ENCODE assay signal across 17 mouse cellular contexts in genomic region chr15:78710634-78711033, GRCm38 (mm10). TPM values are rescaled to one million over a fixed set of nuclear protein-coding genes. Genes with fewer than 3 reads are reported as not detected.
DNase-seq lines count a peak whose midpoint lies in the region; ATAC-seq lines count a peak whose summit lies in the region.
"Had no signal": no experiment of that assay in that cellular context is flagged by ENCODE, and none has a peak within 500 bp of the region (broad histone marks: within the 10 kb centered on the region; RNA-seq: fewer than 3 reads in every experiment).

No protein-coding gene starts in this region.

- H3K4me3 ChIP-seq in hindbrain, embryonic 10.5 days, result no peak overlapping the region
- no peak overlapping the region for H3K4me3 ChIP-seq in hindbrain, embryonic 11.5 days (ENCODE audit: low read depth, low read length)
- H3K4me3 ChIP-seq in forebrain, embryonic 15.5 days, result no peak overlapping the region
- no peak overlapping the region for H3K4me3 ChIP-seq in intestine, embryonic 15.5 days (replicated peaks)
- H3K4me3 ChIP-seq: embryonic facial prominence, embryonic 15.5 days had no signal

- H3K9me3 ChIP-seq in hindbrain, embryonic 10.5 days, result no peaks in the 10 kb centered on the region
- no peaks in the 10 kb centered on the region for H3K9me3 ChIP-seq in hindbrain, embryonic 11.5 days (ENCODE audit: control insufficient read depth, low read length)
- no peaks in the 10 kb centered on the region for H3K9me3 ChIP-seq in forebrain, embryonic 15.5 days
- no peaks in the 10 kb centered on the region for H3K9me3 ChIP-seq in intestine, embryonic 15.5 days
- H3K9me3 ChIP-seq: embryonic facial prominence, embryonic 15.5 days had no signal

- H3K9ac ChIP-seq in hindbrain, embryonic 11.5 days (ENCODE audit: low read depth, low read length), result no peak overlapping the region
- H3K9ac ChIP-seq in forebrain, embryonic 15.5 days (replicated peaks), result peak overlapping the region; percentile 33
- H3K9ac ChIP-seq in intestine, embryonic 15.5 days, result no peak overlapping the region
- H3K9ac ChIP-seq: embryonic facial prominence, embryonic 15.5 days had no signal

- H3K36me3 ChIP-seq in hindbrain, embryonic 10.5 days, result no peaks in the 10 kb centered on the region
- no peaks in the 10 kb centered on the region for H3K36me3 ChIP-seq in hindbrain, embryonic 11.5 days (ENCODE audit: control insufficient read depth, insufficient read depth, low read length)
- H3K36me3 ChIP-seq in forebrain, embryonic 15.5 days, result no peaks in the 10 kb centered on the region
- H3K36me3 ChIP-seq in intestine, embryonic 15.5 days, result no peaks in the 10 kb centered on the region
- H3K36me3 ChIP-seq: embryonic facial prominence, embryonic 15.5 days had no signal

- DNase-seq in hindbrain, embryonic 10.5 days (ENCODE audit: low spot score), result no peak
- no peak for DNase-seq in hindbrain, embryonic 11.5 days (ENCODE audit: low spot score)
- peak; percentile 34 for DNase-seq in left cerebral cortex, postnatal 4 days
- DNase-seq in retina, postnatal 1 day, result peak; percentile 47
- no peak for DNase-seq in kidney, adult 18-20 months
- DNase-seq in spleen, postnatal 36 days (ENCODE audit: low spot score in 2 of 2), result no peak
- DNase-seq: adrenal gland, adult 8-10 months; B cell, adult 2 months; cerebellum, adult 11-12 months; lung, postnatal 36 days; spleen, adult 18-20 months; thymus, postnatal 36 days had no signal

- peaks cover 50% of the 10 kb centered on the region for H3K4me1 ChIP-seq in hindbrain, embryonic 10.5 days (replicated peaks)
- H3K4me1 ChIP-seq in hindbrain, embryonic 11.5 days (replicated peaks; ENCODE audit: control insufficient read depth, insufficient read depth, low read length), result peaks cover 5% of the 10 kb centered on the region
- peaks cover 58% of the 10 kb centered on the region for H3K4me1 ChIP-seq in forebrain, embryonic 15.5 days
- H3K4me1 ChIP-seq in intestine, embryonic 15.5 days (replicated peaks), result no peaks in the 10 kb centered on the region

- no peak for ATAC-seq in hindbrain, embryonic 11.5 days (ENCODE audit: low FRiP score)
- peak; percentile 73 for ATAC-seq in forebrain, embryonic 15.5 days (replicated peaks)
- no peak for ATAC-seq in intestine, embryonic 15.5 days

- no peak overlapping the region for H3K4me2 ChIP-seq in hindbrain, embryonic 11.5 days (replicated peaks; ENCODE audit: low read depth, low read length)
- H3K4me2 ChIP-seq in forebrain, embryonic 15.5 days (replicated peaks), result peak overlapping the region; percentile 34
- H3K4me2 ChIP-seq in intestine, embryonic 15.5 days (replicated peaks), result no peak overlapping the region
- H3K4me2 ChIP-seq: embryonic facial prominence, embryonic 15.5 days had no signal

- 0 out of 2 replicates have a peak overlapping the region, but pooled peaks have one; percentile 20 for H3K27ac ChIP-seq in hindbrain, embryonic 10.5 days
- no peak overlapping the region for H3K27ac ChIP-seq in hindbrain, embryonic 11.5 days (ENCODE audit: low read depth, low read length)
- peak overlapping the region; percentile 72 for H3K27ac ChIP-seq in forebrain, embryonic 15.5 days (replicated peaks)
- no peak overlapping the region for H3K27ac ChIP-seq in intestine, embryonic 15.5 days
- H3K27ac ChIP-seq: embryonic facial prominence, embryonic 15.5 days had no signal

- intact Hi-C loops in left cerebral cortex, postnatal 4 days (cut with DNase I), result no loop called here

- 41% methylated on average over 6 of the region's 6 CpGs for WGBS in hindbrain, embryonic 10.5 days
- WGBS in hindbrain, embryonic 11.5 days, result 53% methylated on average over 6 of the region's 6 CpGs
- WGBS in forebrain, embryonic 15.5 days, result 24% methylated on average over 6 of the region's 6 CpGs
- 53% methylated on average over 6 of the region's 6 CpGs for WGBS in intestine, embryonic 15.5 days

- peaks cover 68% of the 10 kb centered on the region for H3K27me3 ChIP-seq in hindbrain, embryonic 10.5 days (ENCODE audit: insufficient read depth, poor library complexity, severe bottlenecking)
- H3K27me3 ChIP-seq in hindbrain, embryonic 11.5 days (ENCODE audit: control insufficient read depth, insufficient read depth, low read length), result peaks cover 28% of the 10 kb centered on the region
- H3K27me3 ChIP-seq in forebrain, embryonic 15.5 days, result peaks cover 4% of the 10 kb centered on the region; the same call in 1 of the 2 replicates
- peaks cover 57% of the 10 kb centered on the region for H3K27me3 ChIP-seq in intestine, embryonic 15.5 days (replicated peaks)

RNA-seq across cellular contexts. Expression of gene Elfn2, which starts 7.9 kb away (rescaled TPM):
- 0.24 and 0.39 TPM in 2 replicates for polyA plus RNA-seq in hindbrain, embryonic 10.5 days (2016; fragmentation: Nextera tagmentation; extraction: Ambion mirVana)
- 0.60 and 0.85 TPM in 2 replicates for polyA plus RNA-seq in hindbrain, embryonic 11.5 days (2014; fragmentation: Nextera tagmentation; extraction: Ambion mirVana)
- polyA plus RNA-seq in forebrain, embryonic 15.5 days (2015; fragmentation: Nextera tagmentation; extraction: Ambion mirVana), result 6.2 and 6.8 TPM in 2 replicates
- total RNA-seq in left cerebral cortex, postnatal 4 days (2021), result 10 to 100 TPM; 79.2 to 81.2 TPM
- polyA plus RNA-seq in intestine, embryonic 15.5 days (2015; fragmentation: Nextera tagmentation; extraction: Ambion mirVana), result 0.08 and 0.29 TPM in 2 replicates
- total RNA-seq: granulocyte monocyte progenitor cell, adult 5-6 weeks; liver, adult 2 months had no signal
- polyA plus RNA-seq: liver, adult 2 months had no signal

Comparison
In these comparisons a context has a peak if more than half of its experiments do, and no peak if none do; other contexts are left out.
1. H3K27ac ChIP-seq: peak in hindbrain, embryonic 10.5 days (single experiment) and forebrain, embryonic 15.5 days (single experiment); none in hindbrain, embryonic 11.5 days (single experiment) and intestine, embryonic 15.5 days (single experiment).
2. DNase-seq: peak in left cerebral cortex, postnatal 4 days (single experiment) and retina, postnatal 1 day (single experiment); none in hindbrain, embryonic 10.5 days (single experiment), hindbrain, embryonic 11.5 days (single experiment), kidney, adult 18-20 months (single experiment) and spleen, postnatal 36 days (0 of 2).